Mouse (Mus musculus) hindbrain, embryonic 11.5 days (tissue): Measurements from ENCODE around the gene Depdc1a. TPM values are rescaled to one million over a fixed set of nuclear protein-coding genes. Genes with fewer than 3 reads are reported as not detected.
"Not testable (repeated sequence)": the region's sequence is repeated elsewhere in the genome, so short reads cannot be mapped to it uniquely, and the experiment has no call there.

Experiments used
- ATAC-seq: fragments of 200-750 bp; cut with Nextera tagmentation; 2 replicates; pipeline ENCODE4 v1.8.0; 2017; ENCODE audit warnings: mild to moderate bottlenecking, moderate TSS enrichment, moderate library complexity; ENCODE audit not compliant: low FRiP score
- DNase-seq: peaks from one replicate; pipeline ENCODE4 v3.0.0-alpha.2; 2015; ENCODE audit warnings: low spot score
- H3K27ac ChIP-seq: fragments of 300-500 bp; sonication (generic); 2 replicates; pipeline ENCODE4 v1.5.1; 2014; ENCODE audit warnings: mild to moderate bottlenecking, low read depth, low read length
- H3K27me3 ChIP-seq: fragments of 300-500 bp; sonication (generic); 2 replicates; pipeline ENCODE4 v1.6.1; 2014; ENCODE audit warnings: mild to moderate bottlenecking, low read length, moderate library complexity, mixed read lengths; ENCODE audit not compliant: control insufficient read depth, insufficient read depth
- H3K36me3 ChIP-seq: fragments of 300-500 bp; sonication (generic); 2 replicates; pipeline ENCODE4 v1.6.1; 2014; ENCODE audit warnings: mild to moderate bottlenecking, low read length, moderate library complexity, mixed read lengths; ENCODE audit not compliant: control insufficient read depth, insufficient read depth
- H3K4me1 ChIP-seq: fragments of 300-500 bp; sonication (generic); replicated peaks from 2 replicates; pipeline ENCODE4 v1.6.1; 2014; ENCODE audit warnings: low read length, mixed read lengths; ENCODE audit not compliant: control insufficient read depth, insufficient read depth
- H3K4me2 ChIP-seq: fragments of 300-500 bp; sonication (generic); replicated peaks from 2 replicates; pipeline ENCODE4 v1.6.1; 2014; ENCODE audit warnings: mild to moderate bottlenecking, low read depth, low read length
- H3K4me3 ChIP-seq: fragments of 300-500 bp; sonication (generic); 2 replicates; pipeline ENCODE4 v1.5.1; 2014; ENCODE audit warnings: low read depth, low read length
- H3K9ac ChIP-seq: fragments of 300-500 bp; sonication (generic); 2 replicates; pipeline ENCODE4 v1.6.1; 2014; ENCODE audit warnings: low read depth, low read length
- H3K9me3 ChIP-seq: fragments of 300-500 bp; sonication (generic); 2 replicates; pipeline ENCODE4 v1.6.1; 2016; ENCODE audit warnings: low read length; ENCODE audit not compliant: control insufficient read depth
- WGBS: fragments of 180-500 bp; shearing (Covaris S2); extraction: QIAGEN DNeasy Blood & Tissue Kit; methylation state at CpG from one replicate; pipeline ENCODE4 v1.1.7; 2014; 5-methylcytosine and 5-hydroxymethylcytosine counted together
- polyA plus RNA-seq: library from polyadenylated mRNA; unstranded; fragments of >200 nt; fragmentation: Nextera tagmentation; extraction: Ambion mirVana; gene quantifications from 2 replicates; pipeline ENCODE4 v1.2.1, GENCODE M21; 2014

The Depdc1a gene
- 28.3 and 28.9 TPM in 2 replicates for polyA plus RNA-seq

DNA sequence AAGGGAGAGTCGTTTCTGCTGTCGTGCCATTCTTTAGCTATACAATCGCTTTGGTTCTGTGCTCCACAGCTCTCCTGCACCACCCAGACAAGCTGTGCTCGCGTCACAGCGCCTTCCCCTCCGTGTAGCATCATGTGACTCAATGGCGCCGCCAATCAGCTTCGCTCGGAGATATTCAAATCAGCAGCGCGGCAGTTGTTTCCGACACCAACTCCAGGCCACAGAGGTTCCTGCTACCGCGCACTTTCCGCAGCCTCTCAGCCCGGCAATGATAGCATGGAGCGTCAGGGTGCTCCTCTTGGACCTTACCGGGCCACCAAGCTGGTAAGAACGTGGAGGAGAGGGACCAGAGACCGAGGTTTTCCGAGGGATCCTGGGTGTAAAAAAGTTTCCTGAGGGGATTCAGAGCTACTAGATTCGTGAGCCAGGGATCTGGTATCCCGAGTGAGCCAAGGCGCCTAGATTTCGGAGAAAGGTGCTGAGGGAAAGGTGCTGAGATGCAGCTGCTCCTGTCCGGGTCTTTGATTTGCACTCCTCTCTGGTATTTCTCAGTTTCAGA lies at the start of gene Depdc1a:
Gene Depdc1a, plus strand, starts transcription at position 191 of the 559 bp plus-strand sequence.
- Histone ChIP-seq H3K4me2 (peak within 1 kb of the TSS; percentile 45), H3K36me3 (no peaks in the 10 kb centered on the region), H3K9ac (peak within 1 kb of the TSS; percentile 58), H3K9me3 (no peaks in the 10 kb centered on the region), H3K27me3 (no peaks in the 10 kb centered on the region), H3K4me1 (no peaks in the 10 kb centered on the region), H3K27ac (no peak within 1 kb of the TSS), H3K4me3 (peak within 1 kb of the TSS; percentile 55)
- WGBS: under 1% methylated on average over 28 of the region's 28 CpGs
- ATAC-seq (peak; percentile 100), DNase-seq (peak; percentile 91)

DNA sequence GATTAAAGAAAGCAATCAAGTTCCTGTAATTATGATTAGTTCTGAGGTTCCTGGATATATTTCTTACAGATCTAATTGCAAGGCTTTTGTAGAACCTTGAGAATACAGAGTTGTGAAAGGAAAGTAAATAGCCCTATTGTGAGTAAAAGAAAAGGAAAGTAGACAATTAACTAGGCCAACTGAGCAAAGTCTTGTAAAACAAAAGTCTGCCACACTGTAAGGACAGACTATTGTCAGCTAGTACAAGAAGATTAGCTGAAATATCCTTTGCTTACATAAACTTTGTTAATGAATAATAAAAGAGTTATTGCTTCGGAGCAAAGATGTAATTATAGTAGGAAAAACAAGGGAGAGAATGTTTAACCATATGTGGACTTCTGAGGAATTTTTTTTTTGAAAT lies 25.2 kb upstream of the Depdc1a start:
- 66% methylated on average over 1 of the region's 1 CpGs for WGBS
- H3K9me3 ChIP-seq: no peaks in the 10 kb centered on the region
- no peak overlapping the region for H3K9ac ChIP-seq
- no peak overlapping the region for H3K27ac ChIP-seq
- H3K36me3 ChIP-seq: no peaks in the 10 kb centered on the region
- no peak overlapping the region for H3K4me3 ChIP-seq
- DNase-seq: no peak
- no peaks in the 10 kb centered on the region for H3K27me3 ChIP-seq
- ATAC-seq: no peak
- H3K4me2 ChIP-seq: no peak overlapping the region
- H3K4me1 ChIP-seq: no peaks in the 10 kb centered on the region

DNA sequence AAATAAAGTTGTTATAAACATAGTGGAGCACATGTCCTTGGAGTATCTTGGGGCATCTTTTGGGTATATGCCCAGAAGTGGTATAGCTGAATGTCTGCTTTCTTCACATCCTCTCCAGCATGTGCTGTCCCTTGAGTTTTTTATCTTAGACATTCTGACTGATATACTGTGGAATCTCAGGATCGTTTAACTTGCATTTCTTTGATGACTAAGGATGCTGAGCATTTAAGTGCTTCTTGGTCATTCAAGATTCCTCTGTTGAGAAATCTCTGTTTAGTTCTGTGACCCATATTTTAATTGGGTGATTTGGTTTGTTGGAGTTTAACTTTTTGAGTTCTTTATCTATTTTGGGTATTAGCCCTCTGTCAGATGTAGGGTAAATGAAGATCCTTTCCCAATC lies 19.8 kb upstream of the Depdc1a start:
- ATAC-seq (no peak), DNase-seq (no peak)
- no peaks in the 10 kb centered on the region for H3K36me3 ChIP-seq
- no peaks in the 10 kb centered on the region for H3K9me3 ChIP-seq
- 75% methylated on average over 1 of the region's 1 CpGs for WGBS
- H3K27ac ChIP-seq: no peak overlapping the region
- H3K9ac ChIP-seq: no peak overlapping the region
- no peak overlapping the region for H3K4me3 ChIP-seq
- no peaks in the 10 kb centered on the region for H3K4me1 ChIP-seq
- H3K4me2 ChIP-seq: no peak overlapping the region
- no peaks in the 10 kb centered on the region for H3K27me3 ChIP-seq

DNA sequence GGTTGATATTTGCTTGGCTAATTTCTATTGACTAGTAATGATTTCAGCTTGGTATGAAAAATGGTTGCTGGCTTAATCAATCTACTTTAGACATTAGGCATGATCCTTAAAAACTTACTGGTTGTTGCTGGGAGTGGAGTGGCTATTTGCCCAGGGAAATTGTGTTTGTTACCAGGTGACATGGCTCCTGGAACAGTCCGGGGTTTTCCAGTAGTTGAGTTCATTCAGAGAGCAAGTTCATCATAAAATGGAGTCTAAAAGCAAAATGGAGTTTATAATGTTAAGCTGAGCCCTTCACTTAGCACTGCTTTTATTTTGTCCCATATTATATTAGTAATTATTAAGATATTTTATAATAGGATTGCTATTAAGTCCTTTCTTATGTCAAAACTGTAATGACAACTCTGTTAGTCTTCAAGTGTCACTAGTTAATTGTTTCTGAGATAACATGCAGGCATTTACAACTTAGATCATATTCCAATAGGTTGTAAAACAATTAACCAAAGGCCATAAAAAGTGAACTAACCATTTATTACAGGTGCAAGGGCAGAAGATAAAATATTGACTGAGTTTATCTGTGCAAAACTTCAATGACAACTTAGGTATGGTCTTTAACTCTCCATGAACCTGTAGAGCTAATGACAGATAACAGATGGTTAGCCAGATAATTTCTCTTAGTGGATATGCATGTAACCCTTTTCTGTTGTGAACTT lies 17.8 kb upstream of the Depdc1a start:
- Histone ChIP-seq H3K4me2 (no peak overlapping the region), H3K36me3 (no peaks in the 10 kb centered on the region), H3K27me3 (no peaks in the 10 kb centered on the region), H3K9ac (no peak overlapping the region), H3K9me3 (no peaks in the 10 kb centered on the region), H3K4me1 (no peaks in the 10 kb centered on the region), H3K4me3 (no peak overlapping the region), H3K27ac (no peak overlapping the region)
- DNase-seq (no peak), ATAC-seq (no peak)
- 86% methylated on average over 1 of the region's 1 CpGs for WGBS

DNA sequence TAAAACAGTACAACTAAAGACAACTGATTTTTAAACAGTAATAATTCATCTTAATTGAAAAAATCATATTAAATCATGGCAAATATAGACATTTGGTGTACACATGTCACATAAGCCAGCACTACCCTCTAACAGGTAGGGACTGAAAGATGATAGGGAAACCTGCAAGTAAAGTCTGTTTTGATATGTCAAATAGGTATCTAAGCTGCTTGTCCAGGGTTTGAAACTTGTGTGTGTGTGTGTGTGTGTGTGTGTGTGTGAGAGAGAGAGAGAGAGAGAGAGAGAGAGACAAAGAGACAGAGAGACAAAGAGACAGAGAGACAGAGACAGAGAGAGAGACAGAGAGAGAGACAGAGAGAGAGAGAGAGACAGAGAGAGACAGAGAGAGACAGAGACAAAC lies 524 bp upstream of the Depdc1a start:
- H3K4me1 ChIP-seq, H3K36me3 ChIP-seq, H3K9me3 ChIP-seq, H3K27me3 ChIP-seq, H3K27ac ChIP-seq: not testable (repeated sequence)
- ATAC-seq (peak; percentile 53; the same call in 1 of the 2 replicates), DNase-seq (peak; percentile 2)
- H3K4me2 ChIP-seq: peak overlapping the region; percentile 45
- peak overlapping the region; percentile 58 for H3K9ac ChIP-seq
- H3K4me3 ChIP-seq: peak overlapping the region; percentile 55

DNA sequence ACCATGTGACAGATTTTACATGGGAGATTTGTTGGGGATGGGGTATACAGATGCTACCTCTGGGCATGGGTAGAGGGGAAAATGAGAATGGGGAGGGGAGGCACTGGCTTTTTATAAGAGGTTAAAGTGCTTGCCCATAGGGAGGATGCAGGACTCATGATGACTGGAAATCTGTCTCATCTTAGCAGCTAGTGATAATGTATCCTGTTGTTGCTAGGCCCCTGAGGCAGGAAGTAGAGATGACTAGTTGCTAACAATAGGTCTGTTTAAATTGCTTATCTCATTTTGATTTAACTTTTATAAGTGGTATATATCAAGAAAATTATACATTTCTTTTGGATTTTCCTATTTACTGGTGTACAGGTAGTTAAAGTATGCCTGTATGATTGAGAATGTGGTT lies 13.7 kb downstream of the Depdc1a start:
- ATAC-seq (no peak), DNase-seq (no peak)
- Histone ChIP-seq H3K4me2 (no peak overlapping the region), H3K9me3 (no peaks in the 10 kb centered on the region), H3K27ac (no peak overlapping the region), H3K9ac (no peak overlapping the region), H3K36me3 (no peaks in the 10 kb centered on the region), H3K27me3 (no peaks in the 10 kb centered on the region), H3K4me1 (no peaks in the 10 kb centered on the region), H3K4me3 (no peak overlapping the region)

DNA sequence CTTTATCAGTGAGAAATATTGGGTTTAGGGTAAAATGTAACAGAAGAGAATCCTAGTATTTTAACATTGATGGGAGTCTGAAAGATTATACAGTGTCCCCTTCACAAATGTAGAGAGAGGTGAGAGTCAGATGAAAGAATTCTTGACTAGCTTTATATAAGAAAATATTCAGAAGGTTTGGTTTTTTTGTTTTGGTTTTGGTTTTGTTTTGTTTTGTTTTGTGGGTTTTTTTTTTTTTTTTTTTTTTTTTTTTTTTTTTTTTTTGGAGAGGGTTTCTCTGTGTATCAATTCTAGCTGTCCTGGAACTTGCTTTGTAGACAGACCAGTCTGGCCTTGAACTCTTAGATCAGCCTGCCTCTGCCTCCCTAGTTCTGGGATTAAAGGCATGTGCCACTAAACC lies 33.3 kb downstream of the Depdc1a start:
- Histone ChIP-seq H3K4me1 (no peaks in the 10 kb centered on the region), H3K27ac (no peak overlapping the region), H3K36me3 (no peaks in the 10 kb centered on the region), H3K4me2 (no peak overlapping the region), H3K4me3 (no peak overlapping the region), H3K9ac (no peak overlapping the region), H3K27me3 (no peaks in the 10 kb centered on the region), H3K9me3 (no peaks in the 10 kb centered on the region)
- ATAC-seq (no peak), DNase-seq (no peak)

DNA sequence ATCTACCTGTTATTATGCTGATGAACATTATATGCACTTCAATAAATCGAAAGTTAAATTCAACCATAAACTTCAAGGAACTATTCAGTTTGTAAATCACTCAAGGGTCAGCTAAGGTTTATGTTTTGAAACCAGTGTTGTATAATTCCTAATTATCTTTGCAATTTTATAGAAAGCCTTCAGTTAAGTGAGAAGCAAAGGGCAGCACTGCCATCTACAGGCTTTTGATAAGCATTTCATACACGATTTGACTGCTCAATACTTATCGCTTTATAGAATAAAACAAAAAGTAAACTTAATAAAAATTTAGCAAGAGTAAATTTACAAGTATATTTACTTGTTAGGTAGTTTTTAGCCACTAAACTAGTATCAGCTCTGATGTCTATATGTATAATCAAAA lies 53.1 kb downstream of the Depdc1a start:
- no peak overlapping the region for H3K27ac ChIP-seq
- H3K27me3 ChIP-seq: no peaks in the 10 kb centered on the region
- 83% methylated on average over 3 of the region's 3 CpGs for WGBS
- no peak overlapping the region for H3K4me3 ChIP-seq
- H3K9me3 ChIP-seq: no peaks in the 10 kb centered on the region
- H3K36me3 ChIP-seq: no peaks in the 10 kb centered on the region
- ATAC-seq: 0 out of 2 replicates have a peak, but pooled peaks have one; percentile 38
- H3K4me2 ChIP-seq: no peak overlapping the region
- DNase-seq: peak; percentile 32
- no peak overlapping the region for H3K9ac ChIP-seq
- H3K4me1 ChIP-seq: no peaks in the 10 kb centered on the region

DNA sequence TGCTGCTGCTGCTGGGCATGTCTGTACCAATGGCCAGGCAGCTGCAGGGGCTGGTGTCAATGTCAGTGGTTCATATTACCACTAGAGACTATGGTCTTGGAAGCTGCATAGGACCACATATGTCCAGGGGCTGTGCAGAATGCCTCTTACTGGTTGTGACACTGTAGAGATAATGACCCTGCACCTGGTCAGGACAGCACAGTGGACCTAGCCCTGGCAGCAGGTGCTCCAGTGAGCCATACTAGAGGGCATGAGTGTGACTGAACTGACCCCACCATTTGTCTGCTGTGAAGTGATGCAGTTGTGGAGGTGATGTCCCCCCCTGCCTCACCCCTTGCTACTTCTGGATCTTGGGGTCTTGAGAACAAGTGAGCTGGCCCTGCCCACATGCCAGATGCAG lies 55.0 kb downstream of the Depdc1a start:
- no peak overlapping the region for H3K4me3 ChIP-seq
- no peaks in the 10 kb centered on the region for H3K27me3 ChIP-seq
- 0 out of 2 replicates have a peak, but pooled peaks have one; percentile 17 for ATAC-seq
- no peak for DNase-seq
- no peaks in the 10 kb centered on the region for H3K36me3 ChIP-seq
- no peaks in the 10 kb centered on the region for H3K4me1 ChIP-seq
- H3K9me3 ChIP-seq: no peaks in the 10 kb centered on the region
- H3K9ac ChIP-seq: no peak overlapping the region
- no peak overlapping the region for H3K4me2 ChIP-seq
- H3K27ac ChIP-seq: no peak overlapping the region
